Mouse (Mus musculus): Measurements from ENCODE around the gene Ppp1r3g. TPM values are rescaled to one million over a fixed set of nuclear protein-coding genes. Genes with fewer than 3 reads are reported as not detected.
"Not testable (repeated sequence)": the region's sequence is repeated elsewhere in the genome, so short reads cannot be mapped to it uniquely, and the experiment has no call there.

The Ppp1r3g gene
- polyA plus RNA-seq, 1 experiment, result 1.7 TPM

GRCm38 (mm10) chr13:35969829-35970228, 11.2 kb downstream of the Ppp1r3g start:
- TF ChIP-seq CTCF (IDR thresholded peaks at IDR 0.05; ENCODE audit: borderline replicate concordance, insufficient read depth, low read depth, low read length) (no peak), POLR2A (IDR thresholded peaks at IDR 0.05; ENCODE audit: borderline replicate concordance, insufficient read depth, low read length) (no peak)
- Histone ChIP-seq H3K4me1 (ENCODE audit: control insufficient read depth, insufficient read depth, low read length) (no peaks in the 10 kb centered on the region), H3K27ac (ENCODE audit: insufficient read depth, low read length) (no peak overlapping the region), H3K4me3 (replicated peaks; ENCODE audit: insufficient read depth, low read depth, low read length) (no peak overlapping the region), H3K27me3 (ENCODE audit: control insufficient read depth, insufficient read depth, low read length) (peaks cover 2% of the 10 kb centered on the region; the same call in 1 of the 2 replicates)
- WGBS, result 48% methylated on average over 9 of the region's 9 CpGs
- DNase-seq, result no peak

- no peak overlapping the region for H3K27ac ChIP-seq (ENCODE audit: insufficient read depth, low read length)
- WGBS, result 53% methylated on average over 7 of the region's 7 CpGs
- no peak for TF ChIP-seq POLR2A (IDR thresholded peaks at IDR 0.05; ENCODE audit: borderline replicate concordance, insufficient read depth, low read length)
- no peak for TF ChIP-seq CTCF (IDR thresholded peaks at IDR 0.05; ENCODE audit: borderline replicate concordance, insufficient read depth, low read depth, low read length)
- no peaks in the 10 kb centered on the region for H3K4me1 ChIP-seq (ENCODE audit: control insufficient read depth, insufficient read depth, low read length)
- no peaks in the 10 kb centered on the region for H3K27me3 ChIP-seq (ENCODE audit: control insufficient read depth, insufficient read depth, low read length)
- DNase-seq, result no peak
- no peak overlapping the region for H3K4me3 ChIP-seq (replicated peaks; ENCODE audit: insufficient read depth, low read depth, low read length)
Observed at GRCm38 (mm10) chr13:35976912-35977311, 18.3 kb downstream of the Ppp1r3g start.

- no peak for DNase-seq
- H3K4me3 ChIP-seq (replicated peaks; ENCODE audit: insufficient read depth, low read depth, low read length), result no peak overlapping the region
- no peak overlapping the region for H3K27ac ChIP-seq (ENCODE audit: insufficient read depth, low read length)
- 51% methylated on average over 4 of the region's 4 CpGs for WGBS
- TF ChIP-seq CTCF (IDR thresholded peaks at IDR 0.05; ENCODE audit: borderline replicate concordance, insufficient read depth, low read depth, low read length), result no peak
- H3K27me3 ChIP-seq (ENCODE audit: control insufficient read depth, insufficient read depth, low read length), result no peaks in the 10 kb centered on the region
- no peaks in the 10 kb centered on the region for H3K4me1 ChIP-seq (ENCODE audit: control insufficient read depth, insufficient read depth, low read length)
Observed at GRCm38 (mm10) chr13:35980471-35980870, 21.8 kb downstream of the Ppp1r3g start.

DNA sequence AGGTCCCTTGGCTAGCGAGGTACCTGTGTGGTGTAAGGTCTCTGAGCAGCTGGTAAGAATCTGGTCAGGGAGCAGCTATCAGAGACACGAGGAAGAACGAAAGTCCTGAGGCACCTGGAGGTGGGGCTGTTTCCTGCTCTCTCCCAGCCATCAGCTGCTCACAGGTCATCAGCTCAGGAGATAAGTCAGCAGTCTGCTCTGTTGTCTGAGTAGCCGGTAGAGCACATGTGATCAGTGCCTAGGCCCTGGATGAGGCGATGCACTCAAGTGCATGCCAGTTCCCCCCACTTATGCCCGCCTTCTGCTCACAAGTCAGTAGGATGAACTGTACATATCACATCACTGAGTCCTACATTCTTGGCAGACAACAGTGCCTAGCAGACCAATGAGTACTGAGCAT, 24.3 kb downstream of the Ppp1r3g start:
- Histone ChIP-seq H3K4me3 (replicated peaks; ENCODE audit: insufficient read depth, low read depth, low read length) (no peak overlapping the region), H3K27me3 (ENCODE audit: control insufficient read depth, insufficient read depth, low read length) (no peaks in the 10 kb centered on the region), H3K4me1 (ENCODE audit: control insufficient read depth, insufficient read depth, low read length) (no peaks in the 10 kb centered on the region), H3K27ac (ENCODE audit: insufficient read depth, low read length) (no peak overlapping the region)
- TF ChIP-seq CTCF (IDR thresholded peaks at IDR 0.05; ENCODE audit: borderline replicate concordance, insufficient read depth, low read depth, low read length), result no peak
- TF ChIP-seq POLR2A (IDR thresholded peaks at IDR 0.05; ENCODE audit: borderline replicate concordance, insufficient read depth, low read length), result no peak
- 78% methylated on average over 6 of the region's 6 CpGs for WGBS
- DNase-seq, result no peak

DNA sequence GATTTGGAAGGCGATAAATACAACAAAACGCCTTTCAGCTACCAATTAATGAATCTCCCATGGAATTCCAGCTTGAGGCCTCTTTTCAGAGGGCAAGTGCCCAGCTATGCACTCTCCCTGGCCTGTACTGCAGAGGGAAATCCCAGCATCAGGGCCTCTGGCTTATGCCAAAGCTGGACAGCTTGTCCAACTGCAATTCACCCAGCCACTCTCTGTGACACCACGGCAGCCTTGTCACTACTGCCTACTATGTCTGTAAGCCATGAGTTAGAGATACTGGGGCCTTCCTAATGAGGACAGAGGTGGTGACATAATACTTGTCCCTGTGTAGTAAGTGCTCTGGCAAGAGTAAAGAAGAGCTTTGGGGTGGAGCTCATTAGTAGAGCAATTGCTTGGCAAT, 30.7 kb downstream of the Ppp1r3g start:
- WGBS, result 59% methylated on average over 3 of the region's 3 CpGs
- DNase-seq, result no peak
- TF ChIP-seq POLR2A (IDR thresholded peaks at IDR 0.05; ENCODE audit: borderline replicate concordance, insufficient read depth, low read length) (no peak), CTCF (IDR thresholded peaks at IDR 0.05; ENCODE audit: borderline replicate concordance, insufficient read depth, low read depth, low read length) (no peak)
- no peak overlapping the region for H3K4me3 ChIP-seq (replicated peaks; ENCODE audit: insufficient read depth, low read depth, low read length)
- H3K4me1 ChIP-seq (ENCODE audit: control insufficient read depth, insufficient read depth, low read length), result peaks cover 2% of the 10 kb centered on the region; the same call in 1 of the 2 replicates
- H3K27ac ChIP-seq (ENCODE audit: insufficient read depth, low read length), result no peak overlapping the region
- H3K27me3 ChIP-seq (ENCODE audit: control insufficient read depth, insufficient read depth, low read length), result no peaks in the 10 kb centered on the region

- H3K27ac ChIP-seq (ENCODE audit: insufficient read depth, low read length); H3K27me3 ChIP-seq (ENCODE audit: control insufficient read depth, insufficient read depth, low read length); DNase-seq; H3K4me3 ChIP-seq (replicated peaks; ENCODE audit: insufficient read depth, low read depth, low read length); H3K4me1 ChIP-seq (ENCODE audit: control insufficient read depth, insufficient read depth, low read length): not testable (repeated sequence)
- WGBS, result 98% methylated on average over 21 of the region's 21 CpGs
Observed at GRCm38 (mm10) chr13:35991185-35991584, 32.5 kb downstream of the Ppp1r3g start.

DNA sequence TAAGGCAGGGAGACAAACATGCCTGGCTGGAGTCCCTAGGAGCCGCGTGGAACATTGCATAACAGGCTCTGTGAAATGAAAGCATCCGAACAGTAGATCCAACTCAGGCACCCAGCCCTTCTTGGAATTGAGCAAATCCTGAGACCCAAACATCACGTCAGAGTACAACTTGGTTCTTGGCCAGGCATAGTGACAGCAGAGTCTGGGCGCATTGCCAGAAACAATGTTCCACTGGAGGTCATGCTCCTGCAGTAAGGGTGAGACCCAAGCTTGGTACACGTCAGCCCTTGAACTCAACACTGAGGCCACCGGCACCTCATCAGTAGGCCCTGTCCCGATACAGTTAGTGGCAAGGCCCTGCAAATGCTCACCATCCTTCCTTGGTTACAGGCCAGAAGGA, 35.4 kb downstream of the Ppp1r3g start:
- WGBS, result 35% methylated on average over 8 of the region's 8 CpGs
- Histone ChIP-seq H3K4me3 (replicated peaks; ENCODE audit: insufficient read depth, low read depth, low read length) (no peak overlapping the region), H3K4me1 (ENCODE audit: control insufficient read depth, insufficient read depth, low read length) (peaks cover 2% of the 10 kb centered on the region; the same call in 1 of the 2 replicates), H3K27me3 (ENCODE audit: control insufficient read depth, insufficient read depth, low read length) (no peaks in the 10 kb centered on the region), H3K27ac (ENCODE audit: insufficient read depth, low read length) (no peak overlapping the region)
- TF ChIP-seq POLR2A (IDR thresholded peaks at IDR 0.05; ENCODE audit: borderline replicate concordance, insufficient read depth, low read length), result no peak
- TF ChIP-seq CTCF (IDR thresholded peaks at IDR 0.05; ENCODE audit: borderline replicate concordance, insufficient read depth, low read depth, low read length), result no peak
- DNase-seq, result peak; percentile 31 to 48

DNA sequence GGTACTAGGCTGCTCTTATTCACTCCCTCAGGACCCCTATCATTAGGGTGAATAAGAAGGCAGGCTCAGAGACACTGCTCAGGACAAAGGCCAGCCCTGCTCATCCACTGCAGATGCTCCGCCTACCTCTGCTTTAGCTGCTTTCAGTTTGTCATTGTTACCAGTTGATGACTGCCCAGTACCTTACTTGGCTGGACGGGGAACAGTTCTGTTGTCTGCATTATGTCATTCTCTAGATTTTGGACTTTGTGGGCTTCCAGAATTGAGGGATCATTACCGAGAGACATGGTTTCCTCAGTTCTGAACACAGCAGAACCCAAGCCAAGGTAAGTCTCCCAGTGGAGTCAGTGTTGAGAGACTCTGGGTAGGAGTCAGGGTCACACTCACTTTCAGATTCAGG, 36.6 kb downstream of the Ppp1r3g start:
- TF ChIP-seq CTCF (IDR thresholded peaks at IDR 0.05; ENCODE audit: borderline replicate concordance, insufficient read depth, low read depth, low read length) (no peak), POLR2A (IDR thresholded peaks at IDR 0.05; ENCODE audit: borderline replicate concordance, insufficient read depth, low read length) (no peak)
- no peaks in the 10 kb centered on the region; the same call in 1 of the 2 replicates for H3K4me1 ChIP-seq (ENCODE audit: control insufficient read depth, insufficient read depth, low read length)
- DNase-seq, result no peak
- no peak overlapping the region for H3K27ac ChIP-seq (ENCODE audit: insufficient read depth, low read length)
- no peak overlapping the region for H3K4me3 ChIP-seq (replicated peaks; ENCODE audit: insufficient read depth, low read depth, low read length)
- no peaks in the 10 kb centered on the region for H3K27me3 ChIP-seq (ENCODE audit: control insufficient read depth, insufficient read depth, low read length)
- 89% methylated on average over 3 of the region's 3 CpGs for WGBS
